Mouse (Mus musculus): Measurements from ENCODE around the gene Brd9. TPM values are rescaled to one million over a fixed set of nuclear protein-coding genes. Genes with fewer than 3 reads are reported as not detected.
"Not testable (repeated sequence)": the region's sequence is repeated elsewhere in the genome, so short reads cannot be mapped to it uniquely, and the experiment has no call there.

The Brd9 gene
- polyA plus RNA-seq, 1 experiment from 2014 or later, result 53.2 TPM

GRCm38 (mm10) chr13:73990325-73990724, 52.7 kb downstream of the Brd9 start:
- no peaks in the 10 kb centered on the region for H3K4me1 ChIP-seq (ENCODE audit: insufficient read depth)
- DNase-seq, result no peak
- H3K4me2 ChIP-seq, result no peak overlapping the region
- 76% methylated on average over 5 of the region's 5 CpGs for WGBS
- H3K27me3 ChIP-seq (ENCODE audit: insufficient read depth, low read length), result no peaks in the 10 kb centered on the region
- no peak overlapping the region for H3K4me3 ChIP-seq (ENCODE audit: low read depth, low read length)
- no peaks in the 10 kb centered on the region for H3K36me3 ChIP-seq (ENCODE audit: insufficient read depth)
- no peak for ATAC-seq (ENCODE audit: insufficient read depth)
- H3K9ac ChIP-seq, result no peak overlapping the region
- no peak overlapping the region for H3K27ac ChIP-seq (ENCODE audit: low read depth)
- no peak for TF ChIP-seq CTCF (IDR thresholded peaks at IDR 0.05; ENCODE audit: low read depth)
- no peaks in the 10 kb centered on the region for H3K9me3 ChIP-seq (ENCODE audit: low read depth, low read length)

DNA sequence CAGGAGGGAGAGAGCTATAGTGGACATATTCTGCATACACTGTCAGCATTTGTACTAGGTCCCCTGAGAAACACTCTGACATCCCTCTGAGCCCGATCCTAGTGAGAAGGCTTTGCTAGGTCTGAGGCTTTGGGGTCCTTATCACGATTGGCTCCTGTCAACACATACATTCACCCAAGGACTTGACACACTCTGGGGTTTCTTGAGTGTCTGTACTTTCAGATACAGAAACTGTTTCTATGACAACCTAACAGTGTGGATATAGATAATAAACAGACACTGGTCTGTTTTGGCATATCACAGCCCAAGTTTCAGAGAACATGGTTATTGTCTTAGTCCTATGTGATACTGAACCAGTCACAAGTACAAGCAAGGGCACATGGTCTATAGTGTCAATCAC, 53.1 kb downstream of the Brd9 start:
- WGBS, result 36% methylated on average over 2 of the region's 2 CpGs
- Histone ChIP-seq H3K27me3 (ENCODE audit: insufficient read depth, low read length) (no peaks in the 10 kb centered on the region), H3K9me3 (ENCODE audit: low read depth, low read length) (no peaks in the 10 kb centered on the region), H3K36me3 (ENCODE audit: insufficient read depth) (no peaks in the 10 kb centered on the region), H3K4me1 (ENCODE audit: insufficient read depth) (no peaks in the 10 kb centered on the region), H3K27ac (ENCODE audit: low read depth) (no peak overlapping the region), H3K9ac (no peak overlapping the region), H3K4me3 (ENCODE audit: low read depth, low read length) (no peak overlapping the region), H3K4me2 (no peak overlapping the region)
- DNase-seq (no peak), ATAC-seq (ENCODE audit: insufficient read depth) (no peak)
- no peak for TF ChIP-seq CTCF (IDR thresholded peaks at IDR 0.05; ENCODE audit: low read depth)

- H3K4me1 ChIP-seq (ENCODE audit: insufficient read depth), result no peaks in the 10 kb centered on the region
- no peak overlapping the region for H3K4me3 ChIP-seq (ENCODE audit: low read depth, low read length)
- DNase-seq (no peak), ATAC-seq (ENCODE audit: insufficient read depth) (no peak)
- 77% methylated on average over 5 of the region's 5 CpGs for WGBS
- H3K36me3 ChIP-seq (ENCODE audit: insufficient read depth), result no peaks in the 10 kb centered on the region
- H3K27ac ChIP-seq (ENCODE audit: low read depth), result no peak overlapping the region
- no peaks in the 10 kb centered on the region for H3K9me3 ChIP-seq (ENCODE audit: low read depth, low read length)
- H3K9ac ChIP-seq, result no peak overlapping the region
- no peak overlapping the region for H3K4me2 ChIP-seq
- TF ChIP-seq CTCF (IDR thresholded peaks at IDR 0.05; ENCODE audit: low read depth), result no peak
- no peaks in the 10 kb centered on the region for H3K27me3 ChIP-seq (ENCODE audit: insufficient read depth, low read length)
Measured at GRCm38 (mm10) chr13:73991267-73991666, 53.7 kb downstream of the Brd9 start.

DNA sequence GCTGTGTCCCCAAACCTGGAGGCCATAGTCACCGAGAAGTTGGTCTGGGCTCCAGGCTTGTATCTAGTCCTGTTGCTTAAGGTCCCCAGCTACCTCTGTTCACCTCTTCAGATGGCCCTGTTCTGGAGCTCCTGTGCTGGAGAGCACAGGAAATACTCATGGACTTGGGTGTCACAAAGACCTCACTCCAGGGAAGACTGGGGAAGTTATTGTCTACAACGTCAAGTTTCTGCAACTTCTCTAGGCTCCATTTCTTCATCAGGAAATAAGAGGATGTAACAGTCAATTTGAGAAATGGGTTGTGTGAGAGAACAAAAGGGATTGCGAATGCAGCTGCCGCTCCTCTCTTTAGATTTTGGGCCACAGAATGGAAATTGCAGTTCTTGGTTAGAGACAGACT, 58.8 kb downstream of the Brd9 start:
- H3K27ac ChIP-seq (ENCODE audit: low read depth), result no peak overlapping the region
- no peak overlapping the region for H3K9ac ChIP-seq
- H3K4me2 ChIP-seq, result no peak overlapping the region
- H3K27me3 ChIP-seq (ENCODE audit: insufficient read depth, low read length), result no peaks in the 10 kb centered on the region
- H3K4me1 ChIP-seq (ENCODE audit: insufficient read depth), result no peaks in the 10 kb centered on the region
- TF ChIP-seq CTCF (IDR thresholded peaks at IDR 0.05; ENCODE audit: low read depth), result no peak
- WGBS, result 76% methylated on average over 4 of the region's 4 CpGs
- ATAC-seq (ENCODE audit: insufficient read depth) (no peak), DNase-seq (no peak)
- H3K4me3 ChIP-seq (ENCODE audit: low read depth, low read length), result no peak overlapping the region
- H3K9me3 ChIP-seq (ENCODE audit: low read depth, low read length), result no peaks in the 10 kb centered on the region
- H3K36me3 ChIP-seq (ENCODE audit: insufficient read depth), result no peaks in the 10 kb centered on the region

GRCm38 (mm10) chr13:74000519-74000918, 62.9 kb downstream of the Brd9 start:
- no peaks in the 10 kb centered on the region for H3K27me3 ChIP-seq (ENCODE audit: insufficient read depth, low read length)
- no peaks in the 10 kb centered on the region for H3K9me3 ChIP-seq (ENCODE audit: low read depth, low read length)
- H3K4me1 ChIP-seq (ENCODE audit: insufficient read depth), result no peaks in the 10 kb centered on the region
- H3K36me3 ChIP-seq (ENCODE audit: insufficient read depth), result no peaks in the 10 kb centered on the region
- no peak overlapping the region for H3K4me3 ChIP-seq (ENCODE audit: low read depth, low read length)
- H3K4me2 ChIP-seq, result no peak overlapping the region
- DNase-seq (no peak), ATAC-seq (ENCODE audit: insufficient read depth) (no peak)
- no peak overlapping the region for H3K9ac ChIP-seq
- no peak overlapping the region for H3K27ac ChIP-seq (ENCODE audit: low read depth)
- TF ChIP-seq CTCF (IDR thresholded peaks at IDR 0.05; ENCODE audit: low read depth), result no peak

DNA sequence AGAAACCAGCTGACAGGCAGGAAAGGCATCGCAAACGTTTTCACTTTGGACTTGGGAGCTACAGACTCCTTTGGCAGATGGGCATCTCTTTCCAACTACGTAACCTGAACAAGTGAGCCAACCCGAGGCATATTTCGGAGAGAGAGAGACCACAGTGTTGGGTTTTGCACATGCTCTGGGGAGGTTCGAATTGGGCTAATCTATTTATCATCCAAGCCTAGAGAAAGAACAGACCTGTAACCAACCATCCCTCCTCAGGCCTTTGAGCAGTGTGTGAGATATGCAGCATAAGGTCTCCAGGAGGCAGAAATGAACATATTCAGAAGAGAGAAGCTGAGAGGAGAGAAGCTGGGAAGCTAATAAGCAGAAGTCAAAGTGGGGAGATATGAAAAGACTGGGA, 63.4 kb downstream of the Brd9 start:
- H3K4me2 ChIP-seq, result no peak overlapping the region
- H3K36me3 ChIP-seq (ENCODE audit: insufficient read depth), result no peaks in the 10 kb centered on the region
- H3K9ac ChIP-seq, result no peak overlapping the region
- no peak for ATAC-seq (ENCODE audit: insufficient read depth)
- no peak for TF ChIP-seq CTCF (IDR thresholded peaks at IDR 0.05; ENCODE audit: low read depth)
- DNase-seq, result no peak
- WGBS, result 76% methylated on average over 6 of the region's 6 CpGs
- no peak overlapping the region for H3K27ac ChIP-seq (ENCODE audit: low read depth)
- no peaks in the 10 kb centered on the region for H3K4me1 ChIP-seq (ENCODE audit: insufficient read depth)
- no peaks in the 10 kb centered on the region for H3K27me3 ChIP-seq (ENCODE audit: insufficient read depth, low read length)
- H3K9me3 ChIP-seq (ENCODE audit: low read depth, low read length), result no peaks in the 10 kb centered on the region
- H3K4me3 ChIP-seq (ENCODE audit: low read depth, low read length), result no peak overlapping the region

- TF ChIP-seq CTCF (IDR thresholded peaks at IDR 0.05; ENCODE audit: low read depth), result no peak
Measured at GRCm38 (mm10) chr13:74001492-74001891, 63.9 kb downstream of the Brd9 start.

DNA sequence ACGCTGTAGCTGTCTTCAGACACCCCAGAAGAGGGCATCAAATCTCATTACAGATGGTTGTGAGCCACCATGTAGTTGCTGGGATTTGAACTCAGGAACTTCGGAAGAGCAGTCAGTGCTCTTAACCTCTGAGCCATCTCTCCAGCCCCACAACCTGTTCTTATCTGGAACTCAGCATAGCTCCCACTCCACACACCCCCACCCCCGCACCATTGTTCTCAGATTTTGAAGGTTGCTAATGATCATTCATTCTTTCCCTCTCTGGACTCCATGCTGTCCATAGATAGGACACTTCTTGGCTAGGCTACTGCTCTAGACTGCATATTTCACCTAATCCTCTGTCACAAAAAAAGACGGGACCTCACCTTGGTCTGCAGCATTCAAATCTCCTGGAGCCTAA, 69.3 kb downstream of the Brd9 start:
- not testable (repeated sequence) for H3K9me3 ChIP-seq (ENCODE audit: low read depth, low read length); H3K4me2 ChIP-seq; ATAC-seq (ENCODE audit: insufficient read depth); H3K27ac ChIP-seq (ENCODE audit: low read depth); H3K4me3 ChIP-seq (ENCODE audit: low read depth, low read length); H3K9ac ChIP-seq; H3K36me3 ChIP-seq (ENCODE audit: insufficient read depth); H3K4me1 ChIP-seq (ENCODE audit: insufficient read depth); DNase-seq
- 81% methylated on average over 4 of the region's 4 CpGs for WGBS
- H3K27me3 ChIP-seq (ENCODE audit: insufficient read depth, low read length), result peaks cover 29% of the 10 kb centered on the region

More at GRCm38 (mm10) chr13:74001492-74001891, 63.9 kb downstream of the Brd9 start:
- no peaks in the 10 kb centered on the region for H3K36me3 ChIP-seq (ENCODE audit: insufficient read depth)
- H3K4me2 ChIP-seq, result no peak overlapping the region
- no peak overlapping the region for H3K9ac ChIP-seq
- H3K4me3 ChIP-seq (ENCODE audit: low read depth, low read length), result no peak overlapping the region
- no peak overlapping the region for H3K27ac ChIP-seq (ENCODE audit: low read depth)
- ATAC-seq (ENCODE audit: insufficient read depth), result no peak
- no peaks in the 10 kb centered on the region for H3K4me1 ChIP-seq (ENCODE audit: insufficient read depth)
- WGBS, result 43% methylated on average over 4 of the region's 4 CpGs
- H3K9me3 ChIP-seq (ENCODE audit: low read depth, low read length), result no peaks in the 10 kb centered on the region
- no peaks in the 10 kb centered on the region for H3K27me3 ChIP-seq (ENCODE audit: insufficient read depth, low read length)
- peak; percentile 8 for DNase-seq

DNA sequence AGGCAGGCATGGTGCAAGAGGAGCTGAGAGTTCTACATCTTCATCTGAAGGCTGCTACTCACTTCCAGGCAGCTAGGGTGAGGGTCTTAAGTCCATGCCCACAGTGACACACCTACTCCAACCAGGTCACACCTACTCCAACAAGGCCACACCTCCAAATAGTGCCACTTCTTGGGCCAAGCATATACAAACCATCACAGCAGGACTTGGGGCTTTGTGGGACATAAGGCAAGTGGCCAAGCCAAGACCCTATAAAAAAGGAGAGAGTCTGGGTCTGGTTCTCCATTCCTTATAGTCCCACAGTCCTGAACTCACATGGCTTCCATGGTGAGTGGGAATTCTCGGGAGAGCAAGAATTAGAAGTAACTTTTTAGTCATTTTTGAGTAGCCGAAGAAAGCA, 70.6 kb downstream of the Brd9 start:
- not testable (repeated sequence) for H3K9me3 ChIP-seq (ENCODE audit: low read depth, low read length); H3K9ac ChIP-seq; H3K27ac ChIP-seq (ENCODE audit: low read depth); H3K4me3 ChIP-seq (ENCODE audit: low read depth, low read length); ATAC-seq (ENCODE audit: insufficient read depth); DNase-seq; H3K36me3 ChIP-seq (ENCODE audit: insufficient read depth); H3K4me1 ChIP-seq (ENCODE audit: insufficient read depth)
- Histone ChIP-seq H3K4me2 (0 out of 2 replicates have a peak overlapping the region, but pooled peaks have one; percentile 99), H3K27me3 (ENCODE audit: insufficient read depth, low read length) (peaks cover 29% of the 10 kb centered on the region)
- WGBS, result 61% methylated on average over 2 of the region's 2 CpGs
